Mouse (Mus musculus): ENCODE results near the gene Vps29. TPM values are rescaled to one million over a fixed set of nuclear protein-coding genes. Genes with fewer than 3 reads are reported as not detected.

Gene Vps29
- polyA plus RNA-seq, 1 experiment from 2014 or later = 237 TPM

- Histone ChIP-seq H3K36me3 (peaks cover 78% of the 10 kb centered on the region), H3K9me3 (0 out of 2 replicates have a peak, but pooled peaks cover 6% of the 10 kb centered on the region), H3K4me3 (no peak overlapping the region), H3K27me3 (replicated peaks) (no peaks in the 10 kb centered on the region), H3K27ac (no peak overlapping the region), H3K9ac (no peak overlapping the region), H3K4me1 (no peaks in the 10 kb centered on the region), H3K4me2 (replicated peaks) (no peak overlapping the region)
- WGBS = 96% methylated on average over 10 of the region's 10 CpGs
- ATAC-seq (ENCODE audit: low FRiP score, low read depth) = no peak
Measured at GRCm38 (mm10) chr5:122405537-122405936, 51.4 kb downstream of the Vps29 start.

GRCm38 (mm10) chr5:122409692-122410645, 55.8 kb downstream of the Vps29 start:
- H3K4me1 ChIP-seq = no peaks in the 10 kb centered on the region
- no peak for ATAC-seq (ENCODE audit: low FRiP score, low read depth)
- no peak overlapping the region for H3K4me3 ChIP-seq
- no peak overlapping the region for H3K4me2 ChIP-seq (replicated peaks)
- H3K36me3 ChIP-seq = peaks cover 39% of the 10 kb centered on the region
- H3K9me3 ChIP-seq = 0 out of 2 replicates have a peak, but pooled peaks cover 6% of the 10 kb centered on the region
- no peak overlapping the region for H3K27ac ChIP-seq
- H3K27me3 ChIP-seq (replicated peaks) = no peaks in the 10 kb centered on the region
- 90% methylated on average over 19 of the region's 19 CpGs for WGBS
- no peak overlapping the region for H3K9ac ChIP-seq

- H3K36me3 ChIP-seq = peaks cover 20% of the 10 kb centered on the region
- 85% methylated on average over 5 of the region's 5 CpGs for WGBS
- no peak overlapping the region for H3K4me2 ChIP-seq (replicated peaks)
- no peaks in the 10 kb centered on the region for H3K27me3 ChIP-seq (replicated peaks)
- no peak overlapping the region for H3K4me3 ChIP-seq
- ATAC-seq (ENCODE audit: low FRiP score, low read depth) = no peak
- no peaks in the 10 kb centered on the region for H3K9me3 ChIP-seq
- H3K4me1 ChIP-seq = no peaks in the 10 kb centered on the region
- H3K27ac ChIP-seq = no peak overlapping the region
- H3K9ac ChIP-seq = no peak overlapping the region
Measured at GRCm38 (mm10) chr5:122411892-122412291, 57.7 kb downstream of the Vps29 start.

GRCm38 (mm10) chr5:122412826-122413225, 58.7 kb downstream of the Vps29 start:
- no peak overlapping the region for H3K27ac ChIP-seq
- WGBS = 68% methylated on average over 6 of the region's 6 CpGs
- H3K4me2 ChIP-seq (replicated peaks) = no peak overlapping the region
- H3K27me3 ChIP-seq (replicated peaks) = no peaks in the 10 kb centered on the region
- no peak overlapping the region for H3K9ac ChIP-seq
- H3K4me1 ChIP-seq = no peaks in the 10 kb centered on the region
- H3K4me3 ChIP-seq = no peak overlapping the region
- no peaks in the 10 kb centered on the region for H3K9me3 ChIP-seq
- peaks cover 12% of the 10 kb centered on the region; the same call in 1 of the 2 replicates for H3K36me3 ChIP-seq
- no peak for ATAC-seq (ENCODE audit: low FRiP score, low read depth)

GRCm38 (mm10) chr5:122414351-122414750, 60.2 kb downstream of the Vps29 start:
- Histone ChIP-seq H3K9me3 (no peaks in the 10 kb centered on the region), H3K9ac (no peak overlapping the region), H3K4me3 (no peak overlapping the region), H3K36me3 (peaks cover 12% of the 10 kb centered on the region; the same call in 1 of the 2 replicates), H3K4me2 (replicated peaks) (no peak overlapping the region), H3K4me1 (no peaks in the 10 kb centered on the region), H3K27ac (no peak overlapping the region), H3K27me3 (replicated peaks) (no peaks in the 10 kb centered on the region)
- no peak for ATAC-seq (ENCODE audit: low FRiP score, low read depth)
- WGBS = 91% methylated on average over 5 of the region's 5 CpGs

Other genes starting within 250 kb of the Vps29 start
- gene Ccdc63, start 213.5 kb upstream of the Vps29 start, polyA plus RNA-seq (2016; fragmentation: Nextera tagmentation; extraction: Ambion mirVana) = not detected in 2 replicates
- 306 and 318 TPM in 2 replicates for gene Ppp1cc, start 196.1 kb upstream of the Vps29 start, polyA plus RNA-seq (2016; fragmentation: Nextera tagmentation; extraction: Ambion mirVana)
- 4.5 and 4.9 TPM in 2 replicates for gene Hvcn1, start 147.6 kb upstream of the Vps29 start, polyA plus RNA-seq (2016; fragmentation: Nextera tagmentation; extraction: Ambion mirVana)
- 4.6 and 4.9 TPM in 2 replicates for gene Tctn1, start 89.9 kb upstream of the Vps29 start, polyA plus RNA-seq (2016; fragmentation: Nextera tagmentation; extraction: Ambion mirVana)
- gene Pptc7, start 70.0 kb upstream of the Vps29 start, polyA plus RNA-seq (2016; fragmentation: Nextera tagmentation; extraction: Ambion mirVana) = 10.5 and 10.7 TPM in 2 replicates
- gene Rad9b, start 136 bp upstream of the Vps29 start, polyA plus RNA-seq (2016; fragmentation: Nextera tagmentation; extraction: Ambion mirVana) = 11.7 and 12.3 TPM in 2 replicates
- gene Gpn3, start 17.5 kb downstream of the Vps29 start, polyA plus RNA-seq (2016; fragmentation: Nextera tagmentation; extraction: Ambion mirVana) = 56.3 and 57.9 TPM in 2 replicates
- gene Fam216a, start 18.0 kb downstream of the Vps29 start, polyA plus RNA-seq (2016; fragmentation: Nextera tagmentation; extraction: Ambion mirVana) = 117 TPM in 2 replicates
- 114 and 128 TPM in 2 replicates for gene Arpc3, start 37.5 kb downstream of the Vps29 start, polyA plus RNA-seq (2016; fragmentation: Nextera tagmentation; extraction: Ambion mirVana)
- 51.2 and 53.5 TPM in 2 replicates for gene Anapc7, start 67.3 kb downstream of the Vps29 start, polyA plus RNA-seq (2016; fragmentation: Nextera tagmentation; extraction: Ambion mirVana)
- gene Atp2a2, start 147.9 kb downstream of the Vps29 start, polyA plus RNA-seq (2016; fragmentation: Nextera tagmentation; extraction: Ambion mirVana) = 67.6 and 76.1 TPM in 2 replicates